Mouse (Mus musculus) G1E (cell line): ENCODE results near the gene Agap1.

ENCODE experiments used
- CTCF ChIP-seq: IDR thresholded peaks from 2 replicates; pipeline ENCODE4 v1.5.1; 2012; ENCODE audit warnings: low read depth, low read length, inconsistent platforms, mixed read lengths
- GATA1 ChIP-seq: IDR thresholded peaks from 2 replicates; pipeline ENCODE4 v1.6.1; 2012; ENCODE audit warnings: borderline replicate concordance, low read length, inconsistent platforms, mixed read lengths
- GATA2 ChIP-seq: IDR thresholded peaks from 2 replicates; pipeline ENCODE4 v1.6.1; 2012; ENCODE audit warnings: low read depth, low read length, inconsistent platforms, borderline replicate concordance
- POLR2AphosphoS5 ChIP-seq: IDR thresholded peaks from 2 replicates; pipeline ENCODE4 v1.6.1; 2012; ENCODE audit warnings: low read depth, low read length, inconsistent platforms; ENCODE audit not compliant: insufficient replicate concordance
- TAL1 ChIP-seq: conservative IDR thresholded peaks from 2 replicates; pipeline ENCODE4 v1.6.1; 2012; ENCODE audit warnings: low read depth, low read length, inconsistent platforms, mixed read lengths

- TF ChIP-seq CTCF (no peak), TAL1 (no peak), GATA1 (no peak), POLR2AphosphoS5 (no peak), GATA2 (no peak)
Measured at GRCm38 (mm10) chr1:89770298-89770697, 315.7 kb downstream of the Agap1 start.
